Mouse (Mus musculus) E14TG2a.4 (cell line): Measurements from ENCODE around the gene Myo1e.

Experiments
- CTCF ChIP-seq: conservative IDR thresholded peaks from 2 replicates; pipeline ENCODE4 v1.5.1; 2014; ENCODE audit warnings: low read length
- POU5F1 ChIP-seq: IDR thresholded peaks from 2 replicates; pipeline ENCODE4 v1.6.1; 2014; ENCODE audit warnings: low read length, borderline replicate concordance

DNA sequence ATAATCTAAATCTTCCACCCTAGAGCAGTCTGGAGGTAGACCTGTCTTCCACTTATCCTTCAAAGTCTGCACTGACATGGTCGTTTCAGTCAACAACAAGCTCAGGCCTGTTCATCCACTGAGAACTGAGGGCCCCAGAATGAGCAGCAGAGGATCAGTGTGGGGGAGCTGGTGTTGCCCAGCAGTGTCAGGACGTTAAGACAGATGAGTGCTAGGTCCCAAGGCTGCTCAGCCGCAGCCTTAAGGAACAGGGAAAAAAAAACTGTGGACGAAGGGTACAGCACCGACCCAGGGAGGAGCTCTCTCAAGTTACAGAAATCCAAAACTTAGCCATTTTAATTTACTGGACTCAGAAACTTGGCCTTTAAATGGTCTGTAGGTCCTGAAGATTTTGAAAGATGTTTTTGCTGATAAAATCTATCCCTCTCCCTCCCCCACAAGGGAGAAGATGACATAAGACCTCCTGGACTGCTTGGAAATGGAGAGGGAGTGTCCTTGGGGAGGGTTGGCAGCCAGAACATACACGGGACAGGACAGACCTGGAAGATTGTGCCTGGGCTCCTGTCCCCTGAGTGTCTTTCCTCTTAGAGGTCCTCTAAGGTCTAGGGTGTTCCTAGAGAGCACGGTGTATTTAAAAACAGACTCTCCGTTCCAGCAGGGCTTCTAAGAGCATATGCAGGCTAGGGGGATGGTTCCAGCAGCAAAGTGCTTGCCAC is 118.9 kb downstream of the Myo1e start:
- TF ChIP-seq CTCF (no peak), POU5F1 (no peak)
